Mouse (Mus musculus) intestine, embryonic 16.5 days (tissue): Measurements from ENCODE around the gene Cacna1c. TPM values are rescaled to one million over a fixed set of nuclear protein-coding genes. Genes with fewer than 3 reads are reported as not detected.

Experiments used
- ATAC-seq: fragments of 200-750 bp; cut with Nextera tagmentation; 2 replicates; pipeline ENCODE4 v1.8.0; 2017; ENCODE audit warnings: moderate TSS enrichment, moderate library complexity
- H3K27ac ChIP-seq: fragments of 300-500 bp; sonication (generic); 2 replicates; pipeline ENCODE4 v1.5.1; 2014; ENCODE audit warnings: mild to moderate bottlenecking, low read length
- H3K27me3 ChIP-seq: fragments of 300-500 bp; sonication (generic); replicated peaks from 2 replicates; pipeline ENCODE4 v1.6.1; 2014; ENCODE audit warnings: low read length, control low read depth, mixed read lengths; ENCODE audit not compliant: control insufficient read depth, insufficient read depth
- H3K36me3 ChIP-seq: fragments of 300-500 bp; sonication (generic); 2 replicates; pipeline ENCODE4 v1.6.1; 2014; ENCODE audit warnings: low read length, control low read depth; ENCODE audit not compliant: control insufficient read depth, insufficient read depth
- H3K4me1 ChIP-seq: fragments of 300-500 bp; sonication (generic); 2 replicates; pipeline ENCODE4 v1.6.1; 2014; ENCODE audit warnings: low read length, control low read depth, mixed read lengths; ENCODE audit not compliant: control insufficient read depth, insufficient read depth
- H3K4me2 ChIP-seq: fragments of 300-500 bp; sonication (generic); 2 replicates; pipeline ENCODE4 v1.6.1; 2014; ENCODE audit warnings: low read depth, low read length, control low read depth
- H3K4me3 ChIP-seq: fragments of 300-500 bp; sonication (generic); 2 replicates; pipeline ENCODE4 v1.5.1; 2014; ENCODE audit warnings: mild to moderate bottlenecking, low read length
- H3K9ac ChIP-seq: fragments of 300-500 bp; sonication (generic); 2 replicates; pipeline ENCODE4 v1.6.1; 2014; ENCODE audit warnings: low read depth, low read length
- H3K9me3 ChIP-seq: fragments of 300-500 bp; sonication (generic); 2 replicates; pipeline ENCODE4 v1.6.1; 2016; ENCODE audit warnings: low read length, control low read depth; ENCODE audit not compliant: control insufficient read depth
- WGBS: fragments of 180-500 bp; shearing (Covaris S2); extraction: QIAGEN DNeasy Blood & Tissue Kit; methylation state at CpG from one replicate; pipeline ENCODE4 v1.1.7; 2014; 5-methylcytosine and 5-hydroxymethylcytosine counted together
- polyA plus RNA-seq: library from polyadenylated mRNA; unstranded; fragments of >200 nt; fragmentation: Nextera tagmentation; extraction: Ambion mirVana; gene quantifications from 2 replicates; pipeline ENCODE4 v1.2.1, GENCODE M21; 2015

Gene Cacna1c
- polyA plus RNA-seq, 1 experiment from 2014 or later: 1.8 TPM

DNA sequence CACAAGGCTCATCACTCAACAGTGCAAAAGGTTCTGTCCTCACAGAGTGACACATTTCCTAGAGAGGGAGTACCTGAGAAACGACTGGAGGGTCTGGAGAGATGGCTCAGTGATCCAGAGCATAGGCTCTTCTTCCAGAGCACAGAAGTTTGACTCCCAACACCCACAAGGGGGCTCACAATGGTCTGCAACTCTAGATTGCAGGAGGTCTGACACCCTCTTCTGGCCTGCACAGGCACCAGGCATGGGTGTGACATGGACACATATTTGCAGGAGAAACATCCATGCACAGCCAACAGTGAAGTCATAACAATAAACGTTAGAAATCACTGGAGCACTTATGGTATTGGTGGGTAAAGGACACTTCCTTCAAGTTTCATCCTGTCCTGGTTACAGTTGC lies 173.4 kb downstream of the Cacna1c start:
- Histone ChIP-seq H3K4me2 (no peak overlapping the region), H3K27me3 (no peaks in the 10 kb centered on the region), H3K4me3 (no peak overlapping the region), H3K27ac (no peak overlapping the region), H3K9me3 (no peaks in the 10 kb centered on the region), H3K4me1 (no peaks in the 10 kb centered on the region), H3K9ac (no peak overlapping the region), H3K36me3 (no peaks in the 10 kb centered on the region)
- WGBS: 58% methylated on average over 2 of the region's 2 CpGs
- no peak for ATAC-seq

GRCm38 (mm10) chr6:119021226-119021625 lies 175.0 kb downstream of the Cacna1c start:
- peak overlapping the region; percentile 3 for H3K27ac ChIP-seq
- H3K4me1 ChIP-seq: no peaks in the 10 kb centered on the region
- no peak overlapping the region for H3K9ac ChIP-seq
- no peak for ATAC-seq
- no peaks in the 10 kb centered on the region for H3K9me3 ChIP-seq
- WGBS: 38% methylated on average over 8 of the region's 8 CpGs
- H3K4me3 ChIP-seq: no peak overlapping the region
- no peaks in the 10 kb centered on the region for H3K36me3 ChIP-seq
- H3K27me3 ChIP-seq: no peaks in the 10 kb centered on the region
- no peak overlapping the region for H3K4me2 ChIP-seq

- ATAC-seq: no peak
- WGBS: 85% methylated on average over 6 of the region's 6 CpGs
These were observed 177.3 kb downstream of the Cacna1c start for GRCm38 (mm10) chr6:119018956-119019355.

GRCm38 (mm10) chr6:119018256-119018655 lies 178.0 kb downstream of the Cacna1c start:
- H3K36me3 ChIP-seq: no peaks in the 10 kb centered on the region
- no peak overlapping the region for H3K4me2 ChIP-seq
- H3K9ac ChIP-seq: no peak overlapping the region
- no peak overlapping the region for H3K27ac ChIP-seq
- H3K4me3 ChIP-seq: no peak overlapping the region
- H3K4me1 ChIP-seq: no peaks in the 10 kb centered on the region
- no peaks in the 10 kb centered on the region for H3K9me3 ChIP-seq
- 85% methylated on average over 2 of the region's 2 CpGs for WGBS
- no peaks in the 10 kb centered on the region for H3K27me3 ChIP-seq
- ATAC-seq: no peak

More at GRCm38 (mm10) chr6:119018956-119019355, 177.3 kb downstream of the Cacna1c start:
- no peaks in the 10 kb centered on the region for H3K36me3 ChIP-seq
- H3K4me2 ChIP-seq: no peak overlapping the region
- no peak overlapping the region for H3K4me3 ChIP-seq
- no peak overlapping the region for H3K27ac ChIP-seq
- no peaks in the 10 kb centered on the region for H3K27me3 ChIP-seq
- no peak overlapping the region for H3K9ac ChIP-seq
- no peaks in the 10 kb centered on the region for H3K9me3 ChIP-seq
- no peaks in the 10 kb centered on the region for H3K4me1 ChIP-seq

- Histone ChIP-seq H3K9ac (no peak overlapping the region), H3K27ac (no peak overlapping the region), H3K9me3 (no peaks in the 10 kb centered on the region), H3K36me3 (no peaks in the 10 kb centered on the region), H3K4me1 (no peaks in the 10 kb centered on the region), H3K4me3 (no peak overlapping the region), H3K4me2 (no peak overlapping the region), H3K27me3 (no peaks in the 10 kb centered on the region)
- ATAC-seq: no peak
- 78% methylated on average over 10 of the region's 10 CpGs for WGBS
These were observed 178.7 kb downstream of the Cacna1c start for GRCm38 (mm10) chr6:119017498-119017897.

- WGBS: 25% methylated on average over 2 of the region's 2 CpGs
These were observed 180.9 kb downstream of the Cacna1c start for GRCm38 (mm10) chr6:119015346-119015745.

DNA sequence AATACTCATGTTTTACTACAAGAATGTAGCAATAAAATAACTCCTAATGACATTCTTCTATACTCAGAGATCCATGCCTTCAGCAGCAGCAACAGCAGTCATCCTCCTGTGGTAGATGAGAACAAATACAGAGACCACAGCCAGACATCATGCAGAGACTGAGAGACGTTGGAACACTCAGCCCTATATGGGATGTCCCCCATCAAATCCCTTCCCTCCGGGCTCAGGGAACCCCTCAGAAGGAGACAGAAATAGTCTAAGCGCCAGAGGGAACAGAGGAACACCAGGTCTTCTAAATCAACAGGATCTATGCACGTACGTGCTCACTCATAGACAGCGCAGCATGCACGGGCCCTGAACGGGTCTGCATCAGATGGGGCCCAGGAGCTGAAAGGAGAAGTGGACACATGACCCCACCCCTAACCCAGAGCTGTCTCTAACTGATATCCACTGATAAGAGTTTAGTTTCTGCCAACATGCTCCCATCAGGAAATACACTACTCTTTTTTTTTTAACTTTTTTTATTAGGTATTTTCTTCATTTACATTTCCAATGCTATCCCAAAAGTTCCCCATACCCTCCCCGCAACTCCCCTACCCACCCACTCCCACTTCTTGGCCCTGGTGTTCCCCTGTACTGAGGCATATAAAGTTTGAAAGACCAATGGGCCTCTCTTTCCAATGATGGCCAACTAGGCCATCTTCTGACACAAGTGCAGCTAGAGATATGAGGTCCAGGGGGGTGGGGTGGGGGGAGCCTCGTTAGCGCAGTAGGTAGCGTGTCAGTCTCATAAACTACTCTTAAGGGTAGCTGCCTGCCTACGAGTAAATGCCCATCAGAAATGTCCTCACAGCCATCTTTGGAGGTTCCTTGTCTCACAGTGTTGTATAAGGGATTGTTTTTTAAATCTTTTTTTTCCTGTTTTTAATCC lies 182.8 kb downstream of the Cacna1c start:
- H3K4me3 ChIP-seq: no peak overlapping the region
- no peaks in the 10 kb centered on the region for H3K36me3 ChIP-seq
- H3K27me3 ChIP-seq: no peaks in the 10 kb centered on the region
- 83% methylated on average over 13 of the region's 13 CpGs for WGBS
- ATAC-seq: peak; percentile 87
- no peaks in the 10 kb centered on the region for H3K9me3 ChIP-seq
- H3K4me1 ChIP-seq: no peaks in the 10 kb centered on the region
- no peak overlapping the region for H3K4me2 ChIP-seq
- no peak overlapping the region for H3K27ac ChIP-seq
- H3K9ac ChIP-seq: no peak overlapping the region

More at GRCm38 (mm10) chr6:119015346-119015745, 180.9 kb downstream of the Cacna1c start:
- Histone ChIP-seq H3K9ac (no peak overlapping the region), H3K9me3 (no peaks in the 10 kb centered on the region), H3K4me2 (no peak overlapping the region), H3K36me3 (no peaks in the 10 kb centered on the region), H3K27me3 (no peaks in the 10 kb centered on the region), H3K4me3 (no peak overlapping the region), H3K27ac (no peak overlapping the region), H3K4me1 (no peaks in the 10 kb centered on the region)
- no peak for ATAC-seq

- Histone ChIP-seq H3K9ac (no peak overlapping the region), H3K4me3 (no peak overlapping the region), H3K4me2 (no peak overlapping the region), H3K36me3 (no peaks in the 10 kb centered on the region), H3K27me3 (no peaks in the 10 kb centered on the region), H3K4me1 (no peaks in the 10 kb centered on the region), H3K9me3 (no peaks in the 10 kb centered on the region), H3K27ac (no peak overlapping the region)
- ATAC-seq: no peak
- 50% methylated on average over 3 of the region's 3 CpGs for WGBS
These were observed 185.3 kb downstream of the Cacna1c start for GRCm38 (mm10) chr6:119010875-119011274.

GRCm38 (mm10) chr6:119009526-119009925 lies 186.7 kb downstream of the Cacna1c start:
- no peak overlapping the region for H3K27ac ChIP-seq
- H3K9ac ChIP-seq: no peak overlapping the region
- no peaks in the 10 kb centered on the region for H3K9me3 ChIP-seq
- H3K4me2 ChIP-seq: no peak overlapping the region
- H3K27me3 ChIP-seq: no peaks in the 10 kb centered on the region
- WGBS: 79% methylated on average over 7 of the region's 7 CpGs
- no peaks in the 10 kb centered on the region for H3K4me1 ChIP-seq
- H3K36me3 ChIP-seq: no peaks in the 10 kb centered on the region
- no peak overlapping the region for H3K4me3 ChIP-seq
- ATAC-seq: no peak
